Mouse (Mus musculus) liver, embryonic 11.5 days (tissue): ENCODE measurements around the gene Gm42878. TPM values are rescaled to one million over a fixed set of nuclear protein-coding genes. Genes with fewer than 3 reads are reported as not detected.
"Not testable (repeated sequence)": the region's sequence is repeated elsewhere in the genome, so short reads cannot be mapped to it uniquely, and the experiment has no call there.

Experiments used
- ATAC-seq: fragments of 200-750 bp; cut with Nextera tagmentation; replicated peaks from 2 replicates; pipeline ENCODE4 v1.8.0; 2017; ENCODE audit warnings: moderate number of reproducible peaks, mild to moderate bottlenecking, moderate TSS enrichment, moderate library complexity; ENCODE audit not compliant: low FRiP score
- DNase-seq: peaks from one replicate; pipeline ENCODE4 v3.0.0-alpha.2; 2017; ENCODE audit warnings: low spot score
- H3K27ac ChIP-seq: fragments of 300-500 bp; sonication (generic); 2 replicates; pipeline ENCODE4 v1.5.1; 2014; ENCODE audit warnings: mild to moderate bottlenecking, low read depth, low read length, control low read depth
- H3K27me3 ChIP-seq: fragments of 300-500 bp; sonication (generic); replicated peaks from 2 replicates; pipeline ENCODE4 v1.6.1; 2014; ENCODE audit warnings: low read length, mixed read lengths; ENCODE audit not compliant: control insufficient read depth, insufficient read depth
- H3K36me3 ChIP-seq: fragments of 300-500 bp; sonication (generic); 2 replicates; pipeline ENCODE4 v1.6.1; 2014; ENCODE audit warnings: mild to moderate bottlenecking, low read length, moderate library complexity, mixed read lengths; ENCODE audit not compliant: control insufficient read depth, insufficient read depth
- H3K4me1 ChIP-seq: fragments of 300-500 bp; sonication (generic); replicated peaks from 2 replicates; pipeline ENCODE4 v1.6.1; 2014; ENCODE audit warnings: low read length, mixed read lengths; ENCODE audit not compliant: control insufficient read depth, insufficient read depth
- H3K4me2 ChIP-seq: fragments of 300-500 bp; sonication (generic); 2 replicates; pipeline ENCODE4 v1.6.1; 2014; ENCODE audit warnings: mild to moderate bottlenecking, control low read depth, moderate library complexity
- H3K4me3 ChIP-seq: fragments of 300-500 bp; sonication (generic); 2 replicates; pipeline ENCODE4 v1.5.1; 2014; ENCODE audit warnings: low read depth, low read length, control low read depth
- H3K9ac ChIP-seq: fragments of 300-500 bp; sonication (generic); 2 replicates; pipeline ENCODE4 v1.6.1; 2014; ENCODE audit warnings: low read depth, low read length, control low read depth
- H3K9me3 ChIP-seq: fragments of 300-500 bp; sonication (generic); 2 replicates; pipeline ENCODE4 v1.6.1; 2016; ENCODE audit warnings: low read length, inconsistent platforms, mixed read lengths; ENCODE audit not compliant: control insufficient read depth
- WGBS: fragments of 180-500 bp; shearing (Covaris S2); extraction: QIAGEN DNeasy Blood & Tissue Kit; methylation state at CpG from one replicate; pipeline ENCODE4 v1.1.7; 2014; 5-methylcytosine and 5-hydroxymethylcytosine counted together
- polyA plus RNA-seq: library from polyadenylated mRNA; unstranded; fragments of >200 nt; fragmentation: Nextera tagmentation; extraction: Ambion mirVana; gene quantifications from 2 replicates; pipeline ENCODE4 v1.2.1, GENCODE M21; 2014

The Gm42878 gene
- polyA plus RNA-seq, 1 experiment from 2014 or later = not detected

- Histone ChIP-seq H3K4me1 (no peaks in the 10 kb centered on the region), H3K4me2 (no peak overlapping the region), H3K36me3 (peaks cover 50% of the 10 kb centered on the region), H3K9me3 (no peaks in the 10 kb centered on the region), H3K27ac (no peak overlapping the region), H3K27me3 (no peaks in the 10 kb centered on the region), H3K4me3 (no peak overlapping the region), H3K9ac (no peak overlapping the region)
- ATAC-seq (no peak), DNase-seq (no peak)
- WGBS = 82% methylated on average over 8 of the region's 8 CpGs
Observed at GRCm38 (mm10) chr5:121526961-121527360, 18.3 kb downstream of the Gm42878 start.

- H3K4me1 ChIP-seq = no peaks in the 10 kb centered on the region
- H3K36me3 ChIP-seq = peaks cover 50% of the 10 kb centered on the region
- no peak overlapping the region for H3K27ac ChIP-seq
- 90% methylated on average over 7 of the region's 7 CpGs for WGBS
- H3K4me3 ChIP-seq = no peak overlapping the region
- no peak for ATAC-seq
- no peaks in the 10 kb centered on the region for H3K27me3 ChIP-seq
- no peak overlapping the region for H3K9ac ChIP-seq
- H3K4me2 ChIP-seq = no peak overlapping the region
- DNase-seq = no peak
- H3K9me3 ChIP-seq = no peaks in the 10 kb centered on the region
Observed at GRCm38 (mm10) chr5:121526526-121526925, 18.8 kb downstream of the Gm42878 start.

GRCm38 (mm10) chr5:121525774-121526450 is 19.4 kb downstream of the Gm42878 start:
- Histone ChIP-seq H3K4me1 (no peaks in the 10 kb centered on the region), H3K27me3 (no peaks in the 10 kb centered on the region), H3K9me3 (no peaks in the 10 kb centered on the region), H3K4me3 (no peak overlapping the region), H3K36me3 (peaks cover 47% of the 10 kb centered on the region), H3K9ac (no peak overlapping the region), H3K4me2 (no peak overlapping the region), H3K27ac (no peak overlapping the region)
- no peak for ATAC-seq
- 85% methylated on average over 14 of the region's 14 CpGs for WGBS
- no peak for DNase-seq

- not testable (repeated sequence) for H3K27ac ChIP-seq, ATAC-seq, H3K4me2 ChIP-seq, H3K4me1 ChIP-seq, H3K4me3 ChIP-seq, DNase-seq, H3K27me3 ChIP-seq, H3K9me3 ChIP-seq, H3K9ac ChIP-seq
- H3K36me3 ChIP-seq = peaks cover 14% of the 10 kb centered on the region; the same call in 1 of the 2 replicates
- WGBS = 72% methylated on average over 11 of the region's 17 CpGs
Observed at GRCm38 (mm10) chr5:121519758-121520157, 25.5 kb downstream of the Gm42878 start.

- Histone ChIP-seq H3K4me3 (no peak overlapping the region), H3K27me3 (no peaks in the 10 kb centered on the region), H3K27ac (no peak overlapping the region), H3K9ac (no peak overlapping the region), H3K9me3 (no peaks in the 10 kb centered on the region), H3K4me1 (no peaks in the 10 kb centered on the region), H3K36me3 (peaks cover 8% of the 10 kb centered on the region; the same call in 1 of the 2 replicates), H3K4me2 (no peak overlapping the region)
- whole genome bisulfite sequencing = 83% methylated on average over 9 of the region's 9 CpGs
- DNase-seq = no peak
- ATAC-seq = no peak
Observed at GRCm38 (mm10) chr5:121518983-121519382, 26.3 kb downstream of the Gm42878 start.

- Histone ChIP-seq H3K27me3 (no peaks in the 10 kb centered on the region), H3K27ac (no peak overlapping the region), H3K36me3 (no peaks in the 10 kb centered on the region), H3K4me3 (no peak overlapping the region), H3K4me1 (no peaks in the 10 kb centered on the region), H3K4me2 (no peak overlapping the region), H3K9ac (no peak overlapping the region), H3K9me3 (no peaks in the 10 kb centered on the region)
- WGBS = 78% methylated on average over 7 of the region's 7 CpGs
- no peak for DNase-seq
- ATAC-seq = no peak
Observed at GRCm38 (mm10) chr5:121510009-121510408, 35.3 kb downstream of the Gm42878 start.

GRCm38 (mm10) chr5:121506846-121507245 is 38.4 kb downstream of the Gm42878 start:
- 72% methylated on average over 1 of the region's 1 CpGs for WGBS
- DNase-seq (no peak), ATAC-seq (no peak)
- H3K4me2 ChIP-seq = no peak overlapping the region
- H3K36me3 ChIP-seq = no peaks in the 10 kb centered on the region
- no peak overlapping the region for H3K4me3 ChIP-seq
- no peaks in the 10 kb centered on the region for H3K4me1 ChIP-seq
- H3K27ac ChIP-seq = no peak overlapping the region
- H3K9me3 ChIP-seq = no peaks in the 10 kb centered on the region
- H3K9ac ChIP-seq = no peak overlapping the region
- H3K27me3 ChIP-seq = no peaks in the 10 kb centered on the region

- H3K36me3 ChIP-seq = no peaks in the 10 kb centered on the region
- 77% methylated on average over 3 of the region's 3 CpGs for WGBS
- no peak within 1 kb of the TSS for H3K9ac ChIP-seq
- no peak for DNase-seq
- no peak within 1 kb of the TSS for H3K27ac ChIP-seq
- ATAC-seq = no peak
- no peaks in the 10 kb centered on the region for H3K9me3 ChIP-seq
- H3K4me1 ChIP-seq = peaks cover 9% of the 10 kb centered on the region
- H3K4me2 ChIP-seq = no peak within 1 kb of the TSS
- H3K27me3 ChIP-seq = no peaks in the 10 kb centered on the region
- H3K4me3 ChIP-seq = no peak within 1 kb of the TSS
Observed at GRCm38 (mm10) chr5:121503231-121503630, 42.1 kb downstream of the Gm42878 start, which contains the start of gene Adam1b. Gene Adam1b, minus strand, starts transcription at chr5:121503435.

- H3K4me3 ChIP-seq, H3K9ac ChIP-seq, DNase-seq, H3K27me3 ChIP-seq, H3K4me1 ChIP-seq, H3K27ac ChIP-seq, H3K9me3 ChIP-seq, H3K36me3 ChIP-seq: not testable (repeated sequence)
- 41% methylated on average over 11 of the region's 17 CpGs for WGBS
- peak overlapping the region; percentile 43 for H3K4me2 ChIP-seq
- ATAC-seq = peak; percentile 57; the same call in 1 of the 2 replicates
Observed at GRCm38 (mm10) chr5:121501424-121501996, 43.8 kb downstream of the Gm42878 start.
